Mouse (Mus musculus): ENCODE data around the gene Ano6. TPM values are rescaled to one million over a fixed set of nuclear protein-coding genes. Genes with fewer than 3 reads are reported as not detected.

The Ano6 gene
- total RNA-seq, 2 experiments from 2014 or later: 21.1 to 22.2 TPM

- no peak for DNase-seq (ENCODE audit: low spot score in 2 of 2)
- intact Hi-C loops (cut with DNase I): no loop called here
These were observed 47.8 kb downstream of the Ano6 start for GRCm38 (mm10) chr15:95838171-95839020.

GRCm38 (mm10) chr15:95839789-95840188 is 49.1 kb downstream of the Ano6 start:
- no peak for DNase-seq (ENCODE audit: low spot score in 2 of 2)
- intact Hi-C loops (cut with DNase I): no loop called here

GRCm38 (mm10) chr15:95843183-95843949 is 52.7 kb downstream of the Ano6 start:
- DNase-seq (ENCODE audit: low spot score in 2 of 2): no peak
- intact Hi-C loops (cut with DNase I): no loop called here

- DNase-seq (ENCODE audit: low spot score in 2 of 2): no peak
- intact Hi-C loops (cut with DNase I): no loop called here
These were observed 53.8 kb downstream of the Ano6 start for GRCm38 (mm10) chr15:95844412-95844811.

GRCm38 (mm10) chr15:95846102-95846501 is 55.5 kb downstream of the Ano6 start:
- intact Hi-C loops (cut with DNase I): no loop called here
- DNase-seq (ENCODE audit: low spot score in 2 of 2): no peak

GRCm38 (mm10) chr15:95848493-95849064 is 57.9 kb downstream of the Ano6 start:
- intact Hi-C loops (cut with DNase I): no loop called here
- no peak for DNase-seq (ENCODE audit: low spot score in 2 of 2)

- no peak for DNase-seq (ENCODE audit: low spot score in 2 of 2)
- intact Hi-C loops (cut with DNase I): no loop called here
These were observed 59.1 kb downstream of the Ano6 start for GRCm38 (mm10) chr15:95849513-95850411.

- intact Hi-C loops (cut with DNase I): no loop called here
- no peak for DNase-seq (ENCODE audit: low spot score in 2 of 2)
These were observed 59.9 kb downstream of the Ano6 start for GRCm38 (mm10) chr15:95850546-95850945.

GRCm38 (mm10) chr15:95855051-95855844 is 64.6 kb downstream of the Ano6 start:
- no peak for DNase-seq (ENCODE audit: low spot score in 2 of 2)
- intact Hi-C loops (cut with DNase I): no loop called here

- DNase-seq (ENCODE audit: low spot score in 2 of 2): no peak
- intact Hi-C loops (cut with DNase I): no loop called here
These were observed 65.3 kb downstream of the Ano6 start for GRCm38 (mm10) chr15:95855953-95856352.

- intact Hi-C loops (cut with DNase I): no loop called here
- peak in 1 of 2 experiments; percentile 11 for DNase-seq (ENCODE audit: low spot score in 2 of 2)
These were observed 66.3 kb downstream of the Ano6 start for GRCm38 (mm10) chr15:95856684-95857595.

GRCm38 (mm10) chr15:95858876-95859655 is 68.4 kb downstream of the Ano6 start:
- intact Hi-C loops (cut with DNase I): no loop called here
- DNase-seq (ENCODE audit: low spot score in 2 of 2): no peak

GRCm38 (mm10) chr15:95863865-95864660 is 73.4 kb downstream of the Ano6 start:
- DNase-seq (ENCODE audit: low spot score in 2 of 2): no peak
- intact Hi-C loops (cut with DNase I): no loop called here

GRCm38 (mm10) chr15:95865311-95866100 is 74.9 kb downstream of the Ano6 start:
- DNase-seq (ENCODE audit: low spot score in 2 of 2): no peak
- intact Hi-C loops (cut with DNase I): no loop called here

- intact Hi-C loops (cut with DNase I): no loop called here
- no peak for DNase-seq (ENCODE audit: low spot score in 2 of 2)
These were observed 77.5 kb downstream of the Ano6 start for GRCm38 (mm10) chr15:95868172-95868571.

Measured in left cerebral cortex, postnatal 25 days (tissue).